Comparison of ENCODE assay signal across 7 mouse cellular contexts in genomic region chr7:127243870-127244657, GRCm38 (mm10). TPM values are rescaled to one million over a fixed set of nuclear protein-coding genes. Genes with fewer than 3 reads are reported as not detected.
DNase-seq lines count a peak whose midpoint lies in the region; ATAC-seq lines count a peak whose summit lies in the region.

Gene Zfp771, plus strand, starts transcription at chr7:127244274.

- WGBS in intestine, embryonic 15.5 days: under 1% methylated on average over 56 of the region's 56 CpGs
- 1% methylated on average over 56 of the region's 56 CpGs for WGBS in midbrain, embryonic 10.5 days

- H3K27me3 ChIP-seq in intestine, embryonic 15.5 days (replicated peaks): no peaks in the 10 kb centered on the region
- no peaks in the 10 kb centered on the region for H3K27me3 ChIP-seq in midbrain, embryonic 10.5 days (ENCODE audit: low read depth, poor library complexity, severe bottlenecking)

- no peaks in the 10 kb centered on the region for H3K36me3 ChIP-seq in intestine, embryonic 15.5 days
- peaks cover 46% of the 10 kb centered on the region for H3K36me3 ChIP-seq in midbrain, embryonic 10.5 days

- intact Hi-C loops in left cerebral cortex, postnatal 25 days (cut with DNase I): no loop called here

- no peaks in the 10 kb centered on the region for H3K9me3 ChIP-seq in intestine, embryonic 15.5 days
- peaks cover 7% of the 10 kb centered on the region for H3K9me3 ChIP-seq in midbrain, embryonic 10.5 days (replicated peaks)

- peak within 1 kb of the TSS; percentile 96 for H3K27ac ChIP-seq in intestine, embryonic 15.5 days
- H3K27ac ChIP-seq in midbrain, embryonic 10.5 days (replicated peaks): peak within 1 kb of the TSS; percentile 96

- H3K4me2 ChIP-seq in intestine, embryonic 15.5 days (replicated peaks): peak within 1 kb of the TSS; percentile 89

- H3K4me1 ChIP-seq in intestine, embryonic 15.5 days (replicated peaks): peaks cover 14% of the 10 kb centered on the region
- peaks cover 35% of the 10 kb centered on the region for H3K4me1 ChIP-seq in midbrain, embryonic 10.5 days

- H3K9ac ChIP-seq in intestine, embryonic 15.5 days: peak within 1 kb of the TSS; percentile 93

- ATAC-seq in intestine, embryonic 15.5 days: peak; percentile 98

- peak within 1 kb of the TSS; percentile 91 for H3K4me3 ChIP-seq in intestine, embryonic 15.5 days (replicated peaks)
- H3K4me3 ChIP-seq in midbrain, embryonic 10.5 days: peak within 1 kb of the TSS; percentile 85

- peak; percentile 97 to 99 for DNase-seq in adrenal gland, adult (ENCODE audit: inconsistent age in 2 of 2, low spot score in 1 of 2)
- peak; percentile 98 for DNase-seq in embryo, embryonic 10.5 days (ENCODE audit: low spot score)
- peak; percentile 97 for DNase-seq in gastrocnemius, postnatal 25 days
- peak; percentile 94 to 95 for DNase-seq in left cerebral cortex, postnatal 25 days (ENCODE audit: low spot score in 2 of 2)
- DNase-seq in midbrain, embryonic 10.5 days (ENCODE audit: low spot score): peak; percentile 94
- DNase-seq in right cerebral cortex, postnatal 4 days: peak; percentile 94

RNA-seq across cellular contexts. Expression of gene Zfp771, which starts in this region (rescaled TPM):
- 10 to 100 TPM; 15.8 to 16.8 TPM for total RNA-seq in gastrocnemius, postnatal 25 days (2021)
- 41.0 and 44.5 TPM in 2 replicates for polyA plus RNA-seq in intestine, embryonic 15.5 days (2015; fragmentation: Nextera tagmentation; extraction: Ambion mirVana)
- total RNA-seq in left cerebral cortex, postnatal 25 days (2021): 10 to 100 TPM; 55.3 to 55.5 TPM
- 59.4 TPM in 2 replicates for polyA plus RNA-seq in midbrain, embryonic 10.5 days (2016; fragmentation: Nextera tagmentation; extraction: Ambion mirVana)

Comparison
In these comparisons a context has a peak if more than half of its experiments do, and no peak if none do; other contexts are left out.
1. Peak in every context shown above with its lines: DNase-seq, ATAC-seq, H3K4me3 ChIP-seq and H3K27ac ChIP-seq.